Mouse (Mus musculus): ENCODE measurements around the gene Exosc10.

GRCm38 (mm10) chr4:148591171-148591630 lies 33.0 kb downstream of the Exosc10 start, which contains the start of gene Srm:
- TF ChIP-seq EP300 (IDR thresholded peaks at IDR 0.05) (no peak), CTCF (IDR thresholded peaks at IDR 0.05) (no peak)

All from lung, postnatal 0 days (tissue).